Mouse (Mus musculus) heart, postnatal 0 days (tissue): Measurements from ENCODE around the gene Aldoart1.

Experiments
- CTCF ChIP-seq: IDR thresholded peaks from 2 replicates; pipeline ENCODE4 v1.5.1; 2016; ENCODE audit warnings: antibody characterized with exemption, control low read depth, low read depth
- EP300 ChIP-seq: IDR thresholded peaks from 2 replicates; pipeline ENCODE4 v1.6.1; 2016; ENCODE audit warnings: antibody characterized with exemption, low read depth

DNA sequence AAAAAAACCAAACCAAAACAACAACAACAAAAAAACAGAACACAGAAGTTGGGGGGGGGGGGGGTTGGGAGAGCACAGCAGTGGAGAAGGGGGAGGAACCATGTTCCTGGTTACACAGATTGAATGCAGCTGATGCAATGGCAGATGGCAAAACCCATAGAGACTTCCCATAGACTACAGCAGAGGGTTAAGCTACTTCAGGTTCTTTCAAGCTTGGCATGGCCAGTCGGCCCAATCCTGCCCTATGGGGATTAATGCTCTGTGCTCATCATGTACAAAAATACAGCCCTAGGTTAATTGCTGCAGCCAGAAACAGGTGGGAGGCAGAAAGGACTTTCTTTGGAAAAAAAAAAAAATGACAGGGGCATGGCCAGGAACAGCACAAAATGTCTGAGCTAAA lies 17.0 kb downstream of the Aldoart1 start:
- no peak for TF ChIP-seq EP300
- no peak for TF ChIP-seq CTCF
